Comparison of ENCODE assay signal across 15 mouse cellular contexts in genomic region chr19:23809236-23809635, GRCm38 (mm10).
"Had no signal": no experiment of that assay in that cellular context is flagged by ENCODE, and none has a peak within 500 bp of the region (broad histone marks: within the 10 kb centered on the region; RNA-seq: fewer than 3 reads in every experiment).

No protein-coding gene starts in this region.

- DNase-seq: heart, postnatal 10 days; heart, postnatal 14 days; heart, postnatal 4 days; kidney, adult 11 months; kidney, adult 18-20 months; kidney, adult 2 months; kidney, adult 8-10 months; kidney, adult 9 months; kidney, postnatal 10 days; kidney, postnatal 14 days; kidney, postnatal 25 days; kidney, postnatal 36 days; kidney, postnatal 4 days; layer of hippocampus, adult 9-11 months; layer of hippocampus, postnatal 36 days had no signal
